Mouse (Mus musculus): ENCODE measurements around the gene Thrb.
"Not testable (repeated sequence)": the region's sequence is repeated elsewhere in the genome, so short reads cannot be mapped to it uniquely, and the experiment has no call there.

Thrb gene

DNA sequence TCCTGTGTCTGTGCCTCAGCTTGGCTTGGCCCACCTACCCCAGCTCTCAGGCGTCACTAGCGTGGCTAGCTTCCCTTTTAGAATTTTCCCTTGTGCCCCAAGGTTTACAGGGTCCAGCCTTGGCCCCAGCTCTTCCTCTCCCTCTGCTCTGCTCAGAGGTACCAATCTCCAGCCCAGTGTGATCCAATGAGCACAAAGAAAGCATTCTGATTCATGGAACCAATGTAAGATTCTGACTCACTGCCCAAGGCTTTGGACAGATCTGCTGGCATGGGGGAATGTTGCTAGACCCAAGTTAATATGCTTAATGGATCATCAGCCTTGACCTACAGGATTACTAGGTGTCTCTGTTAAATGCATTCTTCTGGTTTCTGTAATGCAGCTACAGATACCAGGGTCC is 243.1 kb downstream of the Thrb start:
- DNase-seq (ENCODE audit: low read depth, low spot score), result no peak
- Histone ChIP-seq H3K36me3 (ENCODE audit: control insufficient read depth, insufficient read depth, low read length, poor library complexity, severe bottlenecking) (no peaks in the 10 kb centered on the region), H3K27me3 (ENCODE audit: control insufficient read depth, insufficient read depth, low read length, poor library complexity, severe bottlenecking) (no peaks in the 10 kb centered on the region)

DNA sequence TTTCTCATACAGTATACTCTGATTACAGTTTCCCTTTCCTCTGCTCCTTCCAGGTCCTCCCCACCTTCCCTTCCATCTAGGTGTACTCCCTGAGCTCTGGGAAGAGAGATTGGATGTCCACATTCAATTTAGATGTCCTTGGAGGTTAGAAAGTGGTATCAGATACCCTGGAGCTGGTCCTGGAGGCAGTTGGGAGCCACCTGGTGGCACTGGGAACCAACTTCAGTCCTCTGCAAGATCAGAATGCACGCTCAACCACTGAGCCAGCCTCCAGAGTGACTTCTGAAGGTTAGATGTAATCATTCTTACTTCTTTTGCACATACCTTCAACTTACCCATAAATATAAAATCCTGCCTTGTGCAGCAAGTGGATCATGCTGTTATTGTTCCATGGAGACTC is 244.5 kb downstream of the Thrb start:
- H3K36me3 ChIP-seq (ENCODE audit: control insufficient read depth, insufficient read depth, low read length, poor library complexity, severe bottlenecking), result no peaks in the 10 kb centered on the region
- no peak for DNase-seq (ENCODE audit: low read depth, low spot score)
- H3K27me3 ChIP-seq (ENCODE audit: control insufficient read depth, insufficient read depth, low read length, poor library complexity, severe bottlenecking), result no peaks in the 10 kb centered on the region

DNA sequence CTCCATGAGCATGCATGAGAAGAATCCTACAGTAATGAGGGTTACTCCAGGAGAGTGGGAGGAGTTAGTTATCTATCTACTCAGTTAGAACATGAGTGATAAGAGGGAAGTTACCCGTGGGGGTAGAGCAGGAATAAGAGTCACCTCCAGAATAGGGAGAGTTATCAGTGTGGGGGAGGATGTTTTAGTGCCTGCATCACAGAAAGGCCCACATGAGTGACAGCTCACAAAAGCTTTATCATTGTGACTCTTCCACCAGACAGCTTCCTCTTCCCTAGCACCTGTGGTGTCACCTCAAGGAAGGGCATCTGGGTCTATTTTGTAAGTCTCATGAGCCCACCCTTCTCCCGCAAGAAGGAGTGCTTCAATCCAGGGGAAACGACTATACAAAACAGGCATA is 245.6 kb downstream of the Thrb start:
- no peaks in the 10 kb centered on the region for H3K27me3 ChIP-seq (ENCODE audit: control insufficient read depth, insufficient read depth, low read length, poor library complexity, severe bottlenecking)
- DNase-seq (ENCODE audit: low read depth, low spot score), result no peak

DNA sequence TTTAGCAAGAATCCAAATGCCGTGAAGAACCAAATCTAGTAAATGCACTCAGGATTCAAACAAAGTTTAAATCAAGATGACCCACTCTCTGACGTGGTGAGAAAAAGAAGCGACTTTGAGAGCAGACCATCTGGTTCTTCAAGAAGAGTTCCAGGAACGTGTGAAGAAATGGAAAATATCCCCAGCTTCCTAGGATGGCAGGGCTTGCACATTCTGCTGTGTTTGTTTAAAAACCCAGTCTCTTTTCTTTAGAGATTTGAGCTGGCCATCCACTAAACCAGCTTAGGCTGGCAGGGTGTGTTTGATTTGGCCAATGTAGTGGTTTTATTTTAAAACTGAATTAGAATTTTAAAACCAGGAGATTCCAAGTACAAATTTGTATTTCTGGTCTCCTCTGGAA is 246.9 kb downstream of the Thrb start:
- no peaks in the 10 kb centered on the region for H3K36me3 ChIP-seq (ENCODE audit: control insufficient read depth, insufficient read depth, low read length, poor library complexity, severe bottlenecking)
- no peaks in the 10 kb centered on the region for H3K27me3 ChIP-seq (ENCODE audit: control insufficient read depth, insufficient read depth, low read length, poor library complexity, severe bottlenecking)
- no peak for DNase-seq (ENCODE audit: low read depth, low spot score)

More for the DNA sequence above, 245.6 kb downstream of the Thrb start:
- no peaks in the 10 kb centered on the region for H3K36me3 ChIP-seq (ENCODE audit: control insufficient read depth, insufficient read depth, low read length, poor library complexity, severe bottlenecking)

DNA sequence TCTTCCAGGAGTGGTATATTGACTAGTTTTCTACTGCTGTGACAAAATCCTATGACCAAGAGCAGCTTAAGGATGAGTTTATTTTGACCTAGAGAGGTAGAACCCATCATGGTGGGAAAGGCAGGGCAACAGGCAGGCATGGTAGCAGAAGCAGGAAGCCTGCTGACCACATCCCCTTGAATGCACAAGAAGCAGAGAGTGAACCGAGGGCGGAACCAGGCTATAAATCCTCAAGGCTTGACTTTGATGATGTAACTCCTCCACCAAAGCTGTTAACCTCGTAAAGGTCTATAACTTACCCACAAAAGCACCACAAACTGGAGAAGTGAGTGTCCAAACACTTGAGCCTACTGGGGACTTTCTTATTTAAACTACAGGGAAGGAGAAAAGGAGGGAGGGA is 251.1 kb downstream of the Thrb start:
- H3K27me3 ChIP-seq (ENCODE audit: control insufficient read depth, insufficient read depth, low read length, poor library complexity, severe bottlenecking), result no peaks in the 10 kb centered on the region
- DNase-seq (ENCODE audit: low read depth, low spot score), result no peak
- H3K36me3 ChIP-seq (ENCODE audit: control insufficient read depth, insufficient read depth, low read length, poor library complexity, severe bottlenecking), result no peaks in the 10 kb centered on the region

DNA sequence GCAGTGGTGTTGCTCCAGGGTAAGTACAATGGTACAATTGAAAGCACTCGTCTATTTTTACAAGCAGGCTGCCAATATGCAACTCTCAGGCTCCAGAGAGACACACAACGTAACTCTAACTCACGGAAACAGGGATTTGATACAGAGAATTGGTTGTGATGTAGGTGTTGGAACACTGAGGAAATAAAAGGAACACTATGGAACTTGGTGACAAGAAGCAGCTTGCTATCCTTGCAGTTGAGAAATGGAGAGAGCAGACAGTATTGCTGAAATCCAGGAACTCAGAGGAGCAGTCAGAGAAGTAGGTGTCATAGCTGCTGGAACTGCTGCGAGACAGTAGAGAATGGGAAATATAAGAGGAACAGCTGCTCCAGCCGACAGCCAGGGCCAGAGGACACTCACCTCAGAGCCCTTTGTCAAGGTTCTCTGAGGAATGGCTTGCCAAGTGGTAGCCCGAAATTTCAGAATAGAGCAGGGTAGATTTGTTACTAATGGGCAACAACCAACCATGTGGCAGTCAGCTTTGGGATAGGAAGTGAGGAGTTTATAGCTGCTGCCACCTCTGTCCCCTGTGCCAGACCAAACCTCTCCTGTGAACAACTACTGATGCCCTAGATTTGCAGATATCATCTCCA is 252.6 kb downstream of the Thrb start:
- no peak for DNase-seq (ENCODE audit: low read depth, low spot score)
- Histone ChIP-seq H3K27me3 (ENCODE audit: control insufficient read depth, insufficient read depth, low read length, poor library complexity, severe bottlenecking) (no peaks in the 10 kb centered on the region), H3K36me3 (ENCODE audit: control insufficient read depth, insufficient read depth, low read length, poor library complexity, severe bottlenecking) (no peaks in the 10 kb centered on the region)

GRCm38 (mm10) chr14:17915556-17915955 is 255.5 kb downstream of the Thrb start:
- no peaks in the 10 kb centered on the region for H3K27me3 ChIP-seq (ENCODE audit: control insufficient read depth, insufficient read depth, low read length, poor library complexity, severe bottlenecking)
- no peak for DNase-seq (ENCODE audit: low read depth, low spot score)
- no peaks in the 10 kb centered on the region for H3K36me3 ChIP-seq (ENCODE audit: control insufficient read depth, insufficient read depth, low read length, poor library complexity, severe bottlenecking)

- no peaks in the 10 kb centered on the region for H3K27me3 ChIP-seq (ENCODE audit: control insufficient read depth, insufficient read depth, low read length, poor library complexity, severe bottlenecking)
- no peaks in the 10 kb centered on the region for H3K36me3 ChIP-seq (ENCODE audit: control insufficient read depth, insufficient read depth, low read length, poor library complexity, severe bottlenecking)
- no peak for DNase-seq (ENCODE audit: low read depth, low spot score)
Observed at GRCm38 (mm10) chr14:17916651-17917050, 256.6 kb downstream of the Thrb start.

GRCm38 (mm10) chr14:17917124-17917763 is 257.2 kb downstream of the Thrb start:
- no peaks in the 10 kb centered on the region for H3K36me3 ChIP-seq (ENCODE audit: control insufficient read depth, insufficient read depth, low read length, poor library complexity, severe bottlenecking)
- H3K27me3 ChIP-seq (ENCODE audit: control insufficient read depth, insufficient read depth, low read length, poor library complexity, severe bottlenecking), result no peaks in the 10 kb centered on the region
- no peak for DNase-seq (ENCODE audit: low read depth, low spot score)

GRCm38 (mm10) chr14:17917899-17918298 is 257.8 kb downstream of the Thrb start:
- no peak for DNase-seq (ENCODE audit: low read depth, low spot score)
- Histone ChIP-seq H3K36me3 (ENCODE audit: control insufficient read depth, insufficient read depth, low read length, poor library complexity, severe bottlenecking) (no peaks in the 10 kb centered on the region), H3K27me3 (ENCODE audit: control insufficient read depth, insufficient read depth, low read length, poor library complexity, severe bottlenecking) (no peaks in the 10 kb centered on the region)

GRCm38 (mm10) chr14:17922807-17923704 is 263.0 kb downstream of the Thrb start:
- Histone ChIP-seq H3K27me3 (ENCODE audit: control insufficient read depth, insufficient read depth, low read length, poor library complexity, severe bottlenecking) (no peaks in the 10 kb centered on the region), H3K36me3 (ENCODE audit: control insufficient read depth, insufficient read depth, low read length, poor library complexity, severe bottlenecking) (no peaks in the 10 kb centered on the region)
- DNase-seq (ENCODE audit: low read depth, low spot score), result no peak

DNA sequence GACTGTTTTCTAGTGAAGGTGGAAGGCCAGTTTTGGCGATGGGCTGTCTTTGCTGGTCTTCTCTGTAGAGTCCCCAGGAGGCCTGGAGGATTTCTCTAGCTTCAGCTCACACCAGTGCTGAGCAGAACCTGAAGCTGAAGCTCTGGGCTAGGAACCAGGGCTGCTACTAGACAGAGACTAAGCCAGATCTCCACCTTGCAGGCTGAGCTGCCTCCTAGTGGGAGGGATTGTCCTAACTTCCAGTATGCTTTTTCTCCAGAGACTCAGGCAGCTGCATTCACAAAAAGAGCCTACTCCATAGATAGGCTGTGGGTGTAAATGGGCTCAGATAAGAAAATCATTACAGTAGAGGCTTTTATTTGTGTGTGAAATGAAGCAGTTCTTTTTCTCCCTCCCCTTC is 267.4 kb downstream of the Thrb start:
- H3K36me3 ChIP-seq (ENCODE audit: control insufficient read depth, insufficient read depth, low read length, poor library complexity, severe bottlenecking), result no peaks in the 10 kb centered on the region
- DNase-seq (ENCODE audit: low read depth, low spot score), result no peak
- no peaks in the 10 kb centered on the region for H3K27me3 ChIP-seq (ENCODE audit: control insufficient read depth, insufficient read depth, low read length, poor library complexity, severe bottlenecking)

GRCm38 (mm10) chr14:17929585-17929984 is 269.5 kb downstream of the Thrb start:
- Histone ChIP-seq H3K27me3 (ENCODE audit: control insufficient read depth, insufficient read depth, low read length, poor library complexity, severe bottlenecking) (no peaks in the 10 kb centered on the region), H3K36me3 (ENCODE audit: control insufficient read depth, insufficient read depth, low read length, poor library complexity, severe bottlenecking) (no peaks in the 10 kb centered on the region)
- DNase-seq (ENCODE audit: low read depth, low spot score), result no peak

DNA sequence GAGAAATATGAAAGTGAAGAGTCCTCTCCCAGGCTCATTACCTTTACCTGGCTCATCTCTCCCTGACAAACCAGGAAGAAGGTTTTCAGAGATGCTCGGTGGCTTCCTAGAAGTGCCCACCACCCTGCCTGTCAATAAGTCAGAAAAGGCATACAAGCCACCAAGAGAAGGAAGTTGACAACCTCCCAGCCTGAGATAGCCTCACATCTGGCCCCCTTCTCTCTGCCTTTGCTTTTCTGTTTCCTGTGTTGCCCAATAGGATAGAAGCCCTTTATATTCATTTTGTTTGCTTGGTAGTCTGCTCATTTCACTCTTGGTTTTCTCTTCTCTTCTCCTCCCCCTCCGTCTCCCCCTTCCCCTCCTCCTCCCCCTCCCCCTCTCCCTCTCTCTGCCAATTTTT is 273.4 kb downstream of the Thrb start:
- no peak for DNase-seq (ENCODE audit: low read depth, low spot score)
- no peaks in the 10 kb centered on the region for H3K36me3 ChIP-seq (ENCODE audit: control insufficient read depth, insufficient read depth, low read length, poor library complexity, severe bottlenecking)

DNA sequence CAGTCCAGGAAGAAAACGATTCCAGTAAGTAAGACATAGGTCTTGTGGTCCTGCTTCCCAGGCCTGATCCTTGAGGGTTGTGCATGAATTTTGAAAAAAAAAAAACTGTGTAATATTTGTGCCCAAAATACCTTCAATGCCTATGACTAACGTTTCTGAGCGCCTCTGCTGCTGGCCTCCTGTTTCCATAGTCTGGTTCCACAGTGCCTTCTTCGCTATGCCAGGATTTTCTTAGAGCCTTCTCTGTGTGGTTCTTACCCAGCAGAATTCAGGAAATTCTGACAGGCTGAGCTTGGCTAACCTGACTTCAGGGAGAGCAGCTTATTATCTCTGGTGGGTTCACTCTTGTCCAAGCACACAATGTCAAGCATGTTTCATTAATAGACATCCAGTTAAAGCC is 274.7 kb downstream of the Thrb start:
- not testable (repeated sequence) for H3K36me3 ChIP-seq (ENCODE audit: control insufficient read depth, insufficient read depth, low read length, poor library complexity, severe bottlenecking); H3K27me3 ChIP-seq (ENCODE audit: control insufficient read depth, insufficient read depth, low read length, poor library complexity, severe bottlenecking); DNase-seq (ENCODE audit: low read depth, low spot score)

More for the DNA sequence above, 273.4 kb downstream of the Thrb start:
- no peaks in the 10 kb centered on the region for H3K27me3 ChIP-seq (ENCODE audit: control insufficient read depth, insufficient read depth, low read length, poor library complexity, severe bottlenecking)

Measured in splenic B cell, adult 2 months (primary cell).